Mouse (Mus musculus): ENCODE results near the gene Pdzd8. TPM values are rescaled to one million over a fixed set of nuclear protein-coding genes. Genes with fewer than 3 reads are reported as not detected.
A peak's percentile ranks its signal among the peaks of the same experiment; 100 is the strongest.

Gene Pdzd8
- 11.7 and 12.6 TPM in 2 replicates for polyA plus RNA-seq (2014; fragmentation: Nextera tagmentation; extraction: Ambion mirVana)

- 1% methylated on average over 86 of the region's 91 CpGs for WGBS
- H3K4me3 ChIP-seq (ENCODE audit: control insufficient read depth in 1 of 2, insufficient read depth in 1 of 2, low read depth in 1 of 2, low read length in 2 of 2): peak within 1 kb of the TSS; percentile 61 to 93
- H3K9ac ChIP-seq (ENCODE audit: low read length): peak within 1 kb of the TSS; percentile 95
- H3K4me2 ChIP-seq (ENCODE audit: low read length): peak within 1 kb of the TSS; percentile 99
- H3K4me1 ChIP-seq (ENCODE audit: control insufficient read depth in 2 of 2, insufficient read depth in 2 of 2, low read length in 2 of 2): peaks cover 4 to 38% of the 10 kb centered on the region in 2 experiments; a peak in 3 of 4 replicates
- no peaks in the 10 kb centered on the region for H3K9me3 ChIP-seq (ENCODE audit: control insufficient read depth, low read length)
- peak within 1 kb of the TSS; percentile 74 to 92 for H3K27ac ChIP-seq (replicated peaks in 1 of 2; ENCODE audit: control insufficient read depth in 1 of 2, insufficient read depth in 1 of 2, low read depth in 2 of 2, low read length in 2 of 2)
- H3K36me3 ChIP-seq (ENCODE audit: control insufficient read depth, insufficient read depth, low read length): no peaks in the 10 kb centered on the region
- ATAC-seq (ENCODE audit: insufficient number of reproducible peaks, insufficient read depth, low FRiP score, low read depth): peak; percentile 96
- H3K27me3 ChIP-seq (ENCODE audit: control insufficient read depth, insufficient read depth, low read length): peaks cover 6% of the 10 kb centered on the region; the same call in 1 of the 2 replicates
Observed at GRCm38 (mm10) chr19:59345658-59346283, at the start of gene Pdzd8. Gene Pdzd8 (minus strand): TSS chr19:59345780.

GRCm38 (mm10) chr19:59393777-59394441 lies 48.3 kb upstream of the Pdzd8 start:
- peaks cover 4 to 5% of the 10 kb centered on the region in 2 experiments; a peak in 3 of 4 replicates for H3K4me1 ChIP-seq (ENCODE audit: control insufficient read depth in 2 of 2, insufficient read depth in 2 of 2, low read length in 2 of 2)

GRCm38 (mm10) chr19:59388847-59389606 lies 43.4 kb upstream of the Pdzd8 start:
- ATAC-seq (ENCODE audit: insufficient number of reproducible peaks, insufficient read depth, low FRiP score, low read depth): no peak
- Histone ChIP-seq H3K4me3 (ENCODE audit: control insufficient read depth in 1 of 2, insufficient read depth in 1 of 2, low read depth in 1 of 2, low read length in 2 of 2) (no peak overlapping the region), H3K27ac (replicated peaks in 1 of 2; ENCODE audit: control insufficient read depth in 1 of 2, insufficient read depth in 1 of 2, low read depth in 2 of 2, low read length in 2 of 2) (no peak overlapping the region), H3K9me3 (ENCODE audit: control insufficient read depth, low read length) (no peaks in the 10 kb centered on the region), H3K9ac (ENCODE audit: low read length) (no peak overlapping the region), H3K27me3 (ENCODE audit: control insufficient read depth, insufficient read depth, low read length) (peaks cover 25% of the 10 kb centered on the region), H3K4me2 (ENCODE audit: low read length) (0 out of 2 replicates have a peak overlapping the region, but pooled peaks have one; percentile 31), H3K36me3 (ENCODE audit: control insufficient read depth, insufficient read depth, low read length) (no peaks in the 10 kb centered on the region), H3K4me1 (ENCODE audit: control insufficient read depth in 2 of 2, insufficient read depth in 2 of 2, low read length in 2 of 2) (no peaks in the 10 kb centered on the region)
- WGBS: 16% methylated on average over 15 of the region's 15 CpGs

More at GRCm38 (mm10) chr19:59393777-59394441, 48.3 kb upstream of the Pdzd8 start:
- ATAC-seq (ENCODE audit: insufficient number of reproducible peaks, insufficient read depth, low FRiP score, low read depth): no peak
- WGBS: 31% methylated on average over 8 of the region's 8 CpGs
- Histone ChIP-seq H3K27me3 (ENCODE audit: control insufficient read depth, insufficient read depth, low read length) (peaks cover 30% of the 10 kb centered on the region), H3K4me2 (ENCODE audit: low read length) (no peak overlapping the region), H3K9me3 (ENCODE audit: control insufficient read depth, low read length) (no peaks in the 10 kb centered on the region), H3K4me3 (ENCODE audit: control insufficient read depth in 1 of 2, insufficient read depth in 1 of 2, low read depth in 1 of 2, low read length in 2 of 2) (no peak overlapping the region), H3K36me3 (ENCODE audit: control insufficient read depth, insufficient read depth, low read length) (no peaks in the 10 kb centered on the region), H3K27ac (replicated peaks in 1 of 2; ENCODE audit: control insufficient read depth in 1 of 2, insufficient read depth in 1 of 2, low read depth in 2 of 2, low read length in 2 of 2) (no peak overlapping the region), H3K9ac (ENCODE audit: low read length) (no peak overlapping the region)

- 15% methylated on average over 5 of the region's 5 CpGs for WGBS
- no peak overlapping the region for H3K27ac ChIP-seq (replicated peaks in 1 of 2; ENCODE audit: control insufficient read depth in 1 of 2, insufficient read depth in 1 of 2, low read depth in 2 of 2, low read length in 2 of 2)
- H3K4me3 ChIP-seq (ENCODE audit: control insufficient read depth in 1 of 2, insufficient read depth in 1 of 2, low read depth in 1 of 2, low read length in 2 of 2): no peak overlapping the region
- no peak overlapping the region for H3K9ac ChIP-seq (ENCODE audit: low read length)
- no peak for ATAC-seq (ENCODE audit: insufficient number of reproducible peaks, insufficient read depth, low FRiP score, low read depth)
- H3K27me3 ChIP-seq (ENCODE audit: control insufficient read depth, insufficient read depth, low read length): peaks cover 21% of the 10 kb centered on the region
- no peaks in the 10 kb centered on the region for H3K9me3 ChIP-seq (ENCODE audit: control insufficient read depth, low read length)
- no peaks in the 10 kb centered on the region for H3K4me1 ChIP-seq (ENCODE audit: control insufficient read depth in 2 of 2, insufficient read depth in 2 of 2, low read length in 2 of 2)
- no peak overlapping the region for H3K4me2 ChIP-seq (ENCODE audit: low read length)
- no peaks in the 10 kb centered on the region for H3K36me3 ChIP-seq (ENCODE audit: control insufficient read depth, insufficient read depth, low read length)
Observed at GRCm38 (mm10) chr19:59388399-59388798, 42.8 kb upstream of the Pdzd8 start.

- no peak overlapping the region for H3K9ac ChIP-seq (ENCODE audit: low read length)
- H3K4me3 ChIP-seq (ENCODE audit: control insufficient read depth in 1 of 2, insufficient read depth in 1 of 2, low read depth in 1 of 2, low read length in 2 of 2): no peak overlapping the region
- H3K4me1 ChIP-seq (ENCODE audit: control insufficient read depth in 2 of 2, insufficient read depth in 2 of 2, low read length in 2 of 2): no peaks in the 10 kb centered on the region
- H3K36me3 ChIP-seq (ENCODE audit: control insufficient read depth, insufficient read depth, low read length): no peaks in the 10 kb centered on the region
- H3K27me3 ChIP-seq (ENCODE audit: control insufficient read depth, insufficient read depth, low read length): peaks cover 21% of the 10 kb centered on the region
- no peak overlapping the region for H3K4me2 ChIP-seq (ENCODE audit: low read length)
- H3K9me3 ChIP-seq (ENCODE audit: control insufficient read depth, low read length): no peaks in the 10 kb centered on the region
- H3K27ac ChIP-seq (replicated peaks in 1 of 2; ENCODE audit: control insufficient read depth in 1 of 2, insufficient read depth in 1 of 2, low read depth in 2 of 2, low read length in 2 of 2): no peak overlapping the region
- WGBS: 68% methylated on average over 1 of the region's 1 CpGs
- ATAC-seq (ENCODE audit: insufficient number of reproducible peaks, insufficient read depth, low FRiP score, low read depth): no peak
Observed at GRCm38 (mm10) chr19:59387178-59387577, 41.6 kb upstream of the Pdzd8 start.

GRCm38 (mm10) chr19:59384582-59385495 lies 39.3 kb upstream of the Pdzd8 start:
- no peaks in the 10 kb centered on the region for H3K4me1 ChIP-seq (ENCODE audit: control insufficient read depth in 2 of 2, insufficient read depth in 2 of 2, low read length in 2 of 2)
- no peak overlapping the region for H3K4me3 ChIP-seq (ENCODE audit: control insufficient read depth in 1 of 2, insufficient read depth in 1 of 2, low read depth in 1 of 2, low read length in 2 of 2)
- H3K9ac ChIP-seq (ENCODE audit: low read length): no peak overlapping the region
- no peak for ATAC-seq (ENCODE audit: insufficient number of reproducible peaks, insufficient read depth, low FRiP score, low read depth)
- H3K27me3 ChIP-seq (ENCODE audit: control insufficient read depth, insufficient read depth, low read length): peaks cover 21% of the 10 kb centered on the region
- H3K4me2 ChIP-seq (ENCODE audit: low read length): no peak overlapping the region
- no peaks in the 10 kb centered on the region for H3K9me3 ChIP-seq (ENCODE audit: control insufficient read depth, low read length)
- H3K27ac ChIP-seq (replicated peaks in 1 of 2; ENCODE audit: control insufficient read depth in 1 of 2, insufficient read depth in 1 of 2, low read depth in 2 of 2, low read length in 2 of 2): no peak overlapping the region
- 86% methylated on average over 7 of the region's 7 CpGs for WGBS
- H3K36me3 ChIP-seq (ENCODE audit: control insufficient read depth, insufficient read depth, low read length): no peaks in the 10 kb centered on the region

GRCm38 (mm10) chr19:59382416-59382917 lies 36.9 kb upstream of the Pdzd8 start:
- no peaks in the 10 kb centered on the region for H3K9me3 ChIP-seq (ENCODE audit: control insufficient read depth, low read length)

More at GRCm38 (mm10) chr19:59382416-59382917, 36.9 kb upstream of the Pdzd8 start:
- no peaks in the 10 kb centered on the region for H3K36me3 ChIP-seq (ENCODE audit: control insufficient read depth, insufficient read depth, low read length)
- H3K4me1 ChIP-seq (ENCODE audit: control insufficient read depth in 2 of 2, insufficient read depth in 2 of 2, low read length in 2 of 2): no peaks in the 10 kb centered on the region
- H3K27ac ChIP-seq (replicated peaks in 1 of 2; ENCODE audit: control insufficient read depth in 1 of 2, insufficient read depth in 1 of 2, low read depth in 2 of 2, low read length in 2 of 2): no peak overlapping the region
- no peak overlapping the region for H3K9ac ChIP-seq (ENCODE audit: low read length)
- no peak overlapping the region for H3K4me2 ChIP-seq (ENCODE audit: low read length)
- ATAC-seq (ENCODE audit: insufficient number of reproducible peaks, insufficient read depth, low FRiP score, low read depth): no peak
- H3K27me3 ChIP-seq (ENCODE audit: control insufficient read depth, insufficient read depth, low read length): peaks cover 6% of the 10 kb centered on the region; the same call in 1 of the 2 replicates
- H3K4me3 ChIP-seq (ENCODE audit: control insufficient read depth in 1 of 2, insufficient read depth in 1 of 2, low read depth in 1 of 2, low read length in 2 of 2): no peak overlapping the region
